Mouse (Mus musculus) ovary, postnatal 10 days (tissue): ENCODE measurements around the gene Bcl9l.

Experiments used
- DNase-seq: peaks from one replicate; pipeline ENCODE4 v3.0.0; 2022; ENCODE audit warnings: low spot score

Bcl9l gene

GRCm38 (mm10) chr9:44544986-44545385 lies 62.4 kb downstream of the Bcl9l start:
- DNase-seq: no peak

- no peak for DNase-seq
Observed at GRCm38 (mm10) chr9:44548412-44549152, 66.0 kb downstream of the Bcl9l start.

GRCm38 (mm10) chr9:44551138-44551537 lies 68.5 kb downstream of the Bcl9l start:
- no peak for DNase-seq

- no peak for DNase-seq
Observed at GRCm38 (mm10) chr9:44552161-44552560, 69.5 kb downstream of the Bcl9l start.
